Mouse (Mus musculus): ENCODE data around the gene Olfr592.
"Not testable (repeated sequence)": the region's sequence is repeated elsewhere in the genome, so short reads cannot be mapped to it uniquely, and the experiment has no call there.

Gene Olfr592

DNA sequence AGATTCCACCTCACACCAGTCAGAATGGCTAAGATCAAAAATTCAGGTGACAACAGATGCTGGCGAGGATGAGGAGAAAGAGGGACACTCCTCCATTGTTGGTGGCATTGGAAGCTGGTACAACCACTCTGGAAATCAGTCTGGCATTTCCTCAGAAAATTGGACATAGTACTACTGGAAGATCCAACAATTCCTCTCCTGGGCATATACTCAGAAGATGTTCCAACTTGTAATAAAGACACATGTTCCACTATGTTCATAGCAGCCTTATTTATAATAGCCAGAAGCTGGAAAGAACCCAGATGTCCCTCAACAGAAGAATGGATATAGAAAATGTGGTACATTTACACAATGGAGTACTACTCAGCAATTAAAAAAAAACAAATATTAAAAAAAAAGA, at the start of gene Olfr592:
Olfr592 (plus strand) TSS at position 301 of the 400 bp plus-strand sequence.
- not testable (repeated sequence) for DNase-seq

DNA sequence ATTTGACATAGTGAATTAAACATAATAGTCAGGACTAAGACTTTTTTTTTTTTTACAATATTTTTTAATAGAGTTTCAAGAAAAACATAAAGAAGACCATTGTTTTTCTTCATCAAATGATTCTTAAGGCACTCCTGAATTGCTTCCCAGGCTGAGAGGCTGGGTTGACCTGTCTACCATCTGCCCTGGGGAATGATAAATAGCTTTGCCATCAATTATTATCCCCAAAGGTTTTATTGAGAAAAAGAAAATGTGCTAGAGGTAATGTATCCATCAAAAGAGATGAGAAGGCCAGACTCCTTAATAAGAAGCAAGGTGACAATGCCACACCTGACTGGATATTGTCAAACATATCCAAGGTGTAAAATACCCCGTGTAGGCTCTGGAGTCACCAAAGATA, 44.0 kb upstream of the Olfr592 start, which contains the start of gene Olfr588-ps1:
Olfr588-ps1 (plus strand) TSS at position 301 of the 400 bp plus-strand sequence.
- no peak for DNase-seq

DNA sequence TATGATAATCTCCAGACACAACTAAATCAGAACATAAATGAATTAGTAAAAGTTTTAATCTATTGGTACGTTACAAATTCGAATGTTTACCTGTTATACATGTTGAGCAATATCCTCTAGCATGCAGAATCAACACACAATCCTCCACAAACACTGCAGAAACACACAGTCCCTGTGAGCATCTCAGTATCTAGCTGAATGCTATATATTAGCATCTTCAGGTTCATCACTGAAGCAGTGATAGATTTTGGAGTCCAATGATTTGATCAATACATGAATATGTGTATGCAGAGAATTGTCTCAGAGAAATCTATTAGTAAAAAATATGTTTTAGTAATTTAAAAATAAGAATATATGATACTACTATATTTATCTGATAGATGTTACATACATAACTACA, 28.3 kb upstream of the Olfr592 start, which contains the start of gene Olfr589:
Olfr589 (minus strand) TSS at position 101 of the 400 bp plus-strand sequence.
- DNase-seq: no peak

GRCm38 (mm10) chr7:103169697-103170096, 14.9 kb upstream of the Olfr592 start:
- no peak for DNase-seq

DNA sequence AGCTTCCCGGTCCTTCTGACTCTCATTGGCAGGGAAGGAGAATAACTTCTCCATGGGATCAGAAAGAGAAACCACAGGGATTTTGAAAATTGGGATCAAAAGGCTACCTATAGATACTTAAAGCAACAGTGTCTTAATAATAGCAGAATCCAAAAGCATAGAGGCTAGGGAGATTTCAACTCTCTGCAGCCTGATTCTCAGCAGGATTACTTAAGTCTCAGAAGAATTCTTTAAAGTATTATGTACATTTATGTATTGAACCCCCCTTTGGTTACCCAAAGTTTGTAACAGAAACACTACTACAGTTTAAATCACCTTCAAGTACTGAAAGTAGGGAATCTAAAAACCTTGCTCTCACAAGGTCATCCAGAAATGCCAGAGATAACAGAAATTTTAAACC, 6.4 kb upstream of the Olfr592 start, which contains the start of gene Olfr591:
Olfr591 (minus strand) TSS at position 101 of the 400 bp plus-strand sequence.
- DNase-seq: no peak

- DNase-seq: no peak
Measured at GRCm38 (mm10) chr7:103211562-103211961, 27.0 kb downstream of the Olfr592 start, which contains the start of gene Olfr593. Olfr593 (plus strand) TSS chr7:103211862.

DNA sequence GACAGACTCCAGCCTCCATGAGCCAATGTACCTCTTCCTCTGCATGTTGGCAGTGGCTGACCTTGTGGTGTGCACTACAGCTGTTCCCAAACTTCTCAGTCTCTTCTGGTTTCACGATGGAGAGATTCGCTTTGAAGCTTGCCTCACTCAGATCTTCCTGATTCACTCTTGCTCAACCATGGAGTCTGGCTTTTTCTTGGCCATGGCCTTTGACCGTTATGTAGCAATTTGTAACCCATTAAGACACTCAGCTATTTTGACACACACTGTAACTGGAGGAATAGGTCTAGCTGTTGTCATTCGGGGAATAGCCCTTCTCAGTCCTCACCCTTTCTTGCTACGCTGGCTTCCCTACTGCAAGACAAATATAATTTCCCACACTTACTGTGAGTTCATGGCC, 27.4 kb downstream of the Olfr592 start:
- DNase-seq: not testable (repeated sequence)

DNA sequence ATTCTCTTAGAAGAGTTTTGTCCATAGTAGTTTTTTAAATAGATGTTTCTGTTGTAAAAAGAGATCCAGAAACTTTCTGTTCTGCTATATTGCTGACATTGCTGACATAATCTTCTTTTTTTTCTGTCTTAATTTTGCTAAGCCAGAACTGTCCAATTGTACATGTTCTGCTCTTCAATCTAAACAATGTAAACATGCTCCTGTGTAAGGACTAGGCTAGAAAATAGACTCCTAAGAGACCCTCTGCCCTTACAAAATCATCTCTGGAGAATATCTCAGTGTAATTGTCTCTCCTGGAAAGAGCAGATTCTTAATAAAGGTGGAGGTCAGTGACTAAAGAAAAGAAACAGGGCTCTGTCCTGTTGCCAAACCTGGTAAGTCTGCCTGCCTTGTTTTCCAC, 32.1 kb downstream of the Olfr592 start, which contains the start of gene Olfr594:
Olfr594 (plus strand) TSS at position 301 of the 400 bp plus-strand sequence.
- DNase-seq: no peak

All from lung, postnatal 14 days (tissue).